Mouse (Mus musculus): ENCODE data around the gene Strip1.

DNA sequence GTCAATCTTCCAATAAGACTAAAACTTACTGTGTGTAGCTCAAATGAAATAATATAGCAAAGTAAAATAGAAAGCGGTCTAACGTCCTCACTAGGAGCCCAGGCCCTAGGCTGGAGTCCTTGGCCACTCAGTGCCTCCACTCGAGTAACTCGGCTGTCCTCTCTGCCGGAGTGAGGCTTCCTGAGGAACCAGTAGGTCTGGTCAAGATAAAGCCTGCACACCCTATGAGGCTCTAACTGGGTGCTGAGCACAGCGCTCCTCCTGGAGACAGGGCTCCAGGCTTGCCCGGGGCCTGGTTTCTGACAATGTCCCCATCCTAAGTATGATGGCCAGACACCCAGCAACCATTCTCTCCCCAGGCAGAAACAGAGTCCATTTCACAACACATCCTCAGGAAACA is 9.0 kb downstream of the Strip1 start:
- TF ChIP-seq CTCF (IDR thresholded peaks at IDR 0.05; ENCODE audit: borderline replicate concordance, control insufficient read depth, extremely low read depth, insufficient read depth, low read length, poor library complexity): no peak
- no peak for TF ChIP-seq POLR2A (IDR thresholded peaks at IDR 0.05; ENCODE audit: control insufficient read depth, extremely low read depth, insufficient read depth, low read length, poor library complexity)

All from thymus, adult 2 months (tissue).